Mouse (Mus musculus) liver, embryonic 14.5 days (tissue): ENCODE measurements around the gene Glra3. TPM values are rescaled to one million over a fixed set of nuclear protein-coding genes. Genes with fewer than 3 reads are reported as not detected.

Experiments
- ATAC-seq: fragments of 200-750 bp; cut with Nextera tagmentation; 2 replicates; pipeline ENCODE4 v1.8.0; 2017; ENCODE audit warnings: moderate number of reproducible peaks, mild to moderate bottlenecking, moderate library complexity; ENCODE audit not compliant: insufficient read depth
- DNase-seq, 3 experiments: peaks; one replicate each; pipeline ENCODE4 v3.0.0-alpha.2; 2012 to 2013; ENCODE audit warnings: low read depth in 3 of 3, low spot score in 3 of 3
- H3K27ac ChIP-seq: fragments of 300-500 bp; sonication (generic); 2 replicates; pipeline ENCODE4 v1.5.1; 2014; ENCODE audit warnings: moderate library complexity, mild to moderate bottlenecking, control low read depth, inconsistent platforms
- H3K27me3 ChIP-seq: fragments of 300-500 bp; sonication (generic); 2 replicates; pipeline ENCODE4 v1.6.1; 2014; ENCODE audit warnings: mild to moderate bottlenecking, low read length, moderate library complexity; ENCODE audit not compliant: control insufficient read depth, insufficient read depth
- H3K36me3 ChIP-seq: fragments of 300-500 bp; sonication (generic); replicated peaks from 2 replicates; pipeline ENCODE4 v1.6.1; 2014; ENCODE audit warnings: low read depth; ENCODE audit not compliant: control insufficient read depth, insufficient read depth
- H3K4me1 ChIP-seq, 2 experiments: fragments of 200-500 bp in 1 of 2; fragments of 300-500 bp in 1 of 2; sonication (generic) in 1 of 2; replicated peaks; 2 replicates each; pipeline ENCODE4 v1.6.1; 2012 to 2014; ENCODE audit warnings: antibody characterized with exemption in 1 of 2, inconsistent platforms in 1 of 2, low read length in 1 of 2; ENCODE audit not compliant: control insufficient read depth in 2 of 2, insufficient read depth in 2 of 2
- H3K4me2 ChIP-seq: fragments of 300-500 bp; sonication (generic); 2 replicates; pipeline ENCODE4 v1.6.1; 2014; ENCODE audit warnings: low read depth, mild to moderate bottlenecking, control low read depth, moderate library complexity
- H3K4me3 ChIP-seq, 2 experiments: fragments of 200-500 bp in 1 of 2; fragments of 300-500 bp in 1 of 2; sonication (generic) in 1 of 2; 2 replicates each; pipeline ENCODE4 v1.5.1; 2012 to 2014; ENCODE audit warnings: low read depth in 2 of 2, low read length in 2 of 2, mild to moderate bottlenecking in 2 of 2, control low read depth in 1 of 2, inconsistent platforms in 1 of 2, moderate library complexity in 1 of 2; ENCODE audit not compliant: insufficient read depth in 1 of 2
- H3K9ac ChIP-seq: fragments of 300-500 bp; sonication (generic); replicated peaks from 2 replicates; pipeline ENCODE4 v1.6.1; 2014; ENCODE audit warnings: mild to moderate bottlenecking, control low read depth, moderate library complexity
- H3K9me3 ChIP-seq: fragments of 300-500 bp; sonication (generic); 2 replicates; pipeline ENCODE4 v1.6.1; 2016; ENCODE audit warnings: low read length, mixed read lengths; ENCODE audit not compliant: control insufficient read depth
- CTCF ChIP-seq: IDR thresholded peaks from 2 replicates; pipeline ENCODE4 v1.5.1; 2016; ENCODE audit warnings: antibody characterized with exemption, low read depth, control low read depth
- EP300 ChIP-seq: IDR thresholded peaks from 2 replicates; pipeline ENCODE4 v1.6.1; 2016; ENCODE audit warnings: antibody characterized with exemption, low read depth
- WGBS: fragments of 180-500 bp; shearing (Covaris S2); extraction: QIAGEN DNeasy Blood & Tissue Kit; methylation state at CpG from one replicate; pipeline ENCODE4 v1.1.7; 2014; ENCODE audit not compliant: insufficient replicate concordance; 5-methylcytosine and 5-hydroxymethylcytosine counted together
- polyA plus RNA-seq, 2 experiments: library from polyadenylated mRNA; depleted of rRNA in 1 of 2; stranded (reverse) in 1 of 2; unstranded in 1 of 2; fragments of >200 nt; fragmentation: Nextera tagmentation in 1 of 2; extraction: Ambion mirVana in 1 of 2; gene quantifications; 2 replicates each; pipeline versions ENCODE4 v1.2.1 to v1.2.3; 2012 to 2014

Glra3 gene
- polyA plus RNA-seq (2012; rRNA removed) (not detected in 2 replicates), polyA plus RNA-seq (2014; fragmentation: Nextera tagmentation; extraction: Ambion mirVana) (not detected in 2 replicates)

- H3K36me3 ChIP-seq: no peaks in the 10 kb centered on the region
- no peak within 1 kb of the TSS for H3K4me2 ChIP-seq
- H3K4me3 ChIP-seq: no peak within 1 kb of the TSS
- TF ChIP-seq EP300 (no peak), CTCF (no peak)
- H3K27me3 ChIP-seq: no peaks in the 10 kb centered on the region
- no peak for ATAC-seq
- WGBS: 11% methylated on average over 11 of the region's 11 CpGs
- no peak within 1 kb of the TSS for H3K27ac ChIP-seq
- no peaks in the 10 kb centered on the region for H3K4me1 ChIP-seq
- no peaks in the 10 kb centered on the region for H3K9me3 ChIP-seq
- DNase-seq: no peak
- H3K9ac ChIP-seq: no peak within 1 kb of the TSS
These were observed at the start of gene Glra3 for GRCm38 (mm10) chr8:55939870-55940525. Gene Glra3, plus strand, starts transcription at chr8:55940460.

- no peak within 1 kb of the TSS for H3K9ac ChIP-seq
- H3K27me3 ChIP-seq: no peaks in the 10 kb centered on the region
- DNase-seq: no peak
- ATAC-seq: no peak
- H3K4me2 ChIP-seq: no peak within 1 kb of the TSS
- no peaks in the 10 kb centered on the region for H3K4me1 ChIP-seq
- TF ChIP-seq EP300 (no peak), CTCF (no peak)
- H3K27ac ChIP-seq: no peak within 1 kb of the TSS
- WGBS: 36% methylated on average over 1 of the region's 1 CpGs
- H3K4me3 ChIP-seq: no peak within 1 kb of the TSS
- no peaks in the 10 kb centered on the region for H3K36me3 ChIP-seq
- no peaks in the 10 kb centered on the region for H3K9me3 ChIP-seq
These were observed 33.4 kb upstream of the Glra3 start, which contains the start of gene Adam29 for GRCm38 (mm10) chr8:55906848-55907247. Gene Adam29, minus strand, starts transcription at chr8:55906948.

DNA sequence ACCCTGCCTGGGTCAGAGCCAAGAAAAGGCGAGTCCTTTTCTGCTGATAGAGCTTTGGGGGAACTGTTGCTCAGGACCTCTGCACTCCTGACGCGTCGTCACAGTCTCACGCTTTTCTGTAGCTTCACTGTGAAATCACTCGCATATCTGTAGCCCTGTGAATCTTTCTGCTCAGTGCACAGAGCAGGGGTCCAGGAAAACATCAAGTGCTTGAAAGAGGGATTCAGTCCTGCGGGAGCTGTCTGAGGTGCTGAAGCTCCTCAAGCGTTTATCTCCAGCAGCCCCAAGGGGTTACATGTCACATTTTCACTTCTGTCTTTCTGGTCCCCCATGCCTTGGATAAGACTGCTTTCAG is 243 bp downstream of the Glra3 start:
- 3% methylated on average over 8 of the region's 8 CpGs for WGBS
- Histone ChIP-seq H3K4me2 (no peak overlapping the region), H3K36me3 (no peaks in the 10 kb centered on the region), H3K27ac (no peak overlapping the region), H3K27me3 (no peaks in the 10 kb centered on the region), H3K4me1 (no peaks in the 10 kb centered on the region), H3K9me3 (no peaks in the 10 kb centered on the region), H3K4me3 (no peak overlapping the region), H3K9ac (no peak overlapping the region)
- ATAC-seq: no peak
- no peak for DNase-seq
- TF ChIP-seq CTCF (no peak), EP300 (no peak)

DNA sequence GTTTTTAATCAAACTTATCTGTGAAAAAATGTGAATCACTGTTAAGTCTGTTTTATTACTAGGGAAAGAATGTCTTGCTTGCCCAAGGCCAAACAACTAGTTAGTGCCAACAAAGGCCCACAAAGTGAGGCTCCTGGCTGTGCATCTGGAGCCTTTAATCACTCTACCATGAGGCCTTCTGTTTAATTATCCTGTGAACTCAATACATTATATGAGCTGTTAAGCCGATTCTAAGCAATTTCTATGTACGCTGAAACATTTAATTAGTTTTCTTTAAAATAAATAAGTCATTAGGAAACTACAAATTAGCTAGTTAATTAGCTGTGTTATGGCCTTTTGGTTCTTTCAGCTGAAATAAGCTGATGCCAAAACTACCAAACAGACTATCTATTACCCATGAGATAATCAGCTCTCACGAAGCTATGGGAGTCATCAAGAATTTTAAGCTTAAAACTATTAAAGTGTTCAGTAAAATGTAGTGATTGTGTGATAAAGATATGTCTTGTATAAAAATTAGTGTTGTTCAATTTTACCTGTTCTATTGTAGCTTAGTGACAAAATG is 24.6 kb downstream of the Glra3 start:
- no peaks in the 10 kb centered on the region for H3K4me1 ChIP-seq
- no peaks in the 10 kb centered on the region for H3K27me3 ChIP-seq
- ATAC-seq (no peak), DNase-seq (no peak)
- no peak overlapping the region for H3K27ac ChIP-seq
- H3K9ac ChIP-seq: no peak overlapping the region
- no peaks in the 10 kb centered on the region for H3K9me3 ChIP-seq
- no peak overlapping the region for H3K4me2 ChIP-seq
- no peaks in the 10 kb centered on the region for H3K36me3 ChIP-seq
- TF ChIP-seq CTCF (no peak), EP300 (no peak)
- 68% methylated on average over 3 of the region's 3 CpGs for WGBS
- H3K4me3 ChIP-seq: no peak overlapping the region

DNA sequence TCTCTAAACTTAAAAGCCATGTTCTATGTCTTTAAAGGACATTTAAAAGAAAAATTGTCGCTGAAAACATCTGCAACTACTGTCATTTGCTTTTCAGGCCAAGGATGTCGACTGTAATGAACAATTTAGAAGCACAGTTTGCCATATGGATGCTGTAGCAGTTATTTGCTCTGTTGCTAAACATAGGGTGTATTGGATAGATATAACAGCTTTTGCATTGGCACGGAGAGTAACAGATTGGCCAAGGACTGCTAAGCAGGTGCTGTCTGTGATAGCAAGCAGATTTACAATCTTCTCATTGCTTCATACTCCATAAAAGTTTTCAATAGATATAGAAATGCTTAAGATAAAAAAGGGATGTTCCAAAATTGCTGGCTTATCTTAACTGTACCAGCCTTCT is 57.6 kb downstream of the Glra3 start:
- 33% methylated on average over 3 of the region's 3 CpGs for WGBS
- H3K9ac ChIP-seq: no peak overlapping the region
- no peak overlapping the region for H3K4me2 ChIP-seq
- no peak for ATAC-seq
- H3K4me3 ChIP-seq: no peak overlapping the region
- H3K36me3 ChIP-seq: no peaks in the 10 kb centered on the region
- DNase-seq: no peak
- no peaks in the 10 kb centered on the region for H3K4me1 ChIP-seq
- no peaks in the 10 kb centered on the region for H3K27me3 ChIP-seq
- H3K27ac ChIP-seq: no peak overlapping the region
- TF ChIP-seq EP300 (no peak), CTCF (no peak)
- H3K9me3 ChIP-seq: no peaks in the 10 kb centered on the region
